Mouse (Mus musculus) stomach, embryonic 14.5 days (tissue): ENCODE results near the gene Rab26. TPM values are rescaled to one million over a fixed set of nuclear protein-coding genes. Genes with fewer than 3 reads are reported as not detected.

ENCODE experiments used
- ATAC-seq: fragments of 200-750 bp; cut with Nextera tagmentation; 2 replicates; pipeline ENCODE4 v1.8.0; 2017; ENCODE audit warnings: low read depth, moderate TSS enrichment; ENCODE audit not compliant: insufficient number of reproducible peaks, insufficient read depth, low FRiP score
- H3K27ac ChIP-seq: fragments of 300-500 bp; sonication (generic); 2 replicates; pipeline ENCODE4 v1.5.1; 2014; ENCODE audit warnings: mild to moderate bottlenecking, low read length, moderate library complexity, mixed read lengths
- H3K27me3 ChIP-seq: fragments of 300-500 bp; sonication (generic); 2 replicates; pipeline ENCODE4 v1.6.1; 2014; ENCODE audit warnings: low read length, control low read depth, mixed read lengths; ENCODE audit not compliant: control insufficient read depth, insufficient read depth
- H3K36me3 ChIP-seq: fragments of 300-500 bp; sonication (generic); 2 replicates; pipeline ENCODE4 v1.6.1; 2014; ENCODE audit warnings: mild to moderate bottlenecking, control low read depth, low read length, moderate library complexity, mixed read lengths; ENCODE audit not compliant: control insufficient read depth, insufficient read depth
- H3K4me1 ChIP-seq: fragments of 300-500 bp; sonication (generic); 2 replicates; pipeline ENCODE4 v1.6.1; 2014; ENCODE audit warnings: low read length, control low read depth, mixed read lengths; ENCODE audit not compliant: control insufficient read depth, insufficient read depth
- H3K4me2 ChIP-seq: fragments of 300-500 bp; sonication (generic); replicated peaks from 2 replicates; pipeline ENCODE4 v1.6.1; 2014; ENCODE audit warnings: low read depth, low read length, control low read depth
- H3K4me3 ChIP-seq: fragments of 300-500 bp; sonication (generic); 2 replicates; pipeline ENCODE4 v1.5.1; 2014; ENCODE audit warnings: low read depth, low read length, control low read depth
- H3K9ac ChIP-seq: fragments of 300-500 bp; sonication (generic); replicated peaks from 2 replicates; pipeline ENCODE4 v1.6.1; 2014; ENCODE audit warnings: low read depth, mild to moderate bottlenecking, control low read depth, low read length, moderate library complexity, mixed read lengths
- H3K9me3 ChIP-seq: fragments of 300-500 bp; sonication (generic); 2 replicates; pipeline ENCODE4 v1.6.1; 2016; ENCODE audit warnings: low read depth, low read length, control low read depth; ENCODE audit not compliant: control insufficient read depth
- WGBS: fragments of 180-500 bp; shearing (Covaris S2); extraction: QIAGEN DNeasy Blood & Tissue Kit; methylation state at CpG from one replicate; pipeline ENCODE4 v1.1.7; 2014; 5-methylcytosine and 5-hydroxymethylcytosine counted together
- polyA plus RNA-seq: library from polyadenylated mRNA; unstranded; fragments of >200 nt; fragmentation: Nextera tagmentation; extraction: Ambion mirVana; gene quantifications from 2 replicates; pipeline ENCODE4 v1.2.1, GENCODE M21; 2014

Gene Rab26
- polyA plus RNA-seq, 1 experiment from 2014 or later: 3.2 TPM

DNA sequence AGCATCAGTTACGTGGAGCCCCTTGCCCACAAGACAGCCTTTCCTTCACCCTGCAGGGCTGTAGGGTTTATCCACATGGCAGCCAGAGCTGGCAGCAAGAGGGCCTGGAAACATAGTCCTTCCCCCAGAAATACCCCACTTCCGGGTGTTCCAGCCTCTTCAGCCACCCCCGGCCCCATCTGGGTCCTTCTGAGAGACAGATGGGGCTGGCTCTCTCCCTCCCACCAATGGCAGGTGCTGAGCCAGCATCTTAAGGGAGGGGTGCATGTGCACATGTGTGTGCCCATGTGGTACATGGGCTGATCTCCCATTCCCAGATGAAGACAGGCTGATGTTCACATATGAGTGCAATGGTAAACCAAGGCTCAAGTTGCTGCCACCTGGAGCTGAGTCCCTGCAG lies 38.6 kb downstream of the Rab26 start:
- no peak overlapping the region for H3K4me3 ChIP-seq
- H3K9me3 ChIP-seq: no peaks in the 10 kb centered on the region
- no peaks in the 10 kb centered on the region for H3K4me1 ChIP-seq
- H3K27ac ChIP-seq: no peak overlapping the region
- no peaks in the 10 kb centered on the region for H3K36me3 ChIP-seq
- no peak overlapping the region for H3K9ac ChIP-seq
- WGBS: 74% methylated on average over 3 of the region's 3 CpGs
- no peak for ATAC-seq
- no peak overlapping the region for H3K4me2 ChIP-seq
- no peaks in the 10 kb centered on the region for H3K27me3 ChIP-seq

DNA sequence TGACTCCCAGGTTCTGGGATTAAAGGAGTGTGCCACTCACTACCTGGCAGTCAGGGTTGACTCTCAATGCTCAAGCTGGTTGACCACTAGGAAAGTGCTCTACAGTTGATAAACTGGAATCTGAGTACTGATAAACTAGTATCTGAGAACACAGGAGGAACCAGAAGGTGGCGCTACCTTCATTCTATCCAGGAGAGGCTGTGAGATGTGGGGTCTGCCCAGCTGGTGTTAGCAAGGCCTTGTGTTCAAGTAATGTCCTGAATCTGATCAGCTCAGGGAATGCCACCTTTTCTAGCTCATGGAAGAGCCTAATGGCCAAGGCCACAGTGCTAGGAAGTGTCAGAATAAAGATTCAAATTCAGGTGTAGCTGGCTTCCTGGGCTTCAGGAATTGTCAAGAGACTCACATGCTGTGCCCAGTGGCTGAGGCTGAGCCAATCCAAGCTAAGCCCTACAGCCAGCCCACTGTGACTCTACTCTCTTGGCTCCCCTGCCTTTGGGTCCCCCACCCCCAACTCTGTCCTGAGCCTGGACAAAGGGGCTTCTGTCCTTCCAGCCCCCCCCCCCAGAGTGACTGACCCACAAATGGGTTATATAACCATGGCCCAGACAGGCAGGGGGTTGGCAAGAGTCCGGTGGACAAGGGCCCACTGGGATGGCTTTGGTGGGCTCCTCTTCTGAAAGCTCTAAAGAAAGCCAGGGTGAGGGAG lies 39.2 kb downstream of the Rab26 start:
- no peaks in the 10 kb centered on the region for H3K4me1 ChIP-seq
- H3K9me3 ChIP-seq: no peaks in the 10 kb centered on the region
- H3K36me3 ChIP-seq: no peaks in the 10 kb centered on the region
- 0 out of 2 replicates have a peak, but pooled peaks have one; percentile 5 for ATAC-seq
- H3K27me3 ChIP-seq: no peaks in the 10 kb centered on the region
- 47% methylated on average over 2 of the region's 2 CpGs for WGBS
- H3K27ac ChIP-seq: no peak overlapping the region
- no peak overlapping the region for H3K4me3 ChIP-seq
- H3K9ac ChIP-seq: no peak overlapping the region
- H3K4me2 ChIP-seq: no peak overlapping the region

DNA sequence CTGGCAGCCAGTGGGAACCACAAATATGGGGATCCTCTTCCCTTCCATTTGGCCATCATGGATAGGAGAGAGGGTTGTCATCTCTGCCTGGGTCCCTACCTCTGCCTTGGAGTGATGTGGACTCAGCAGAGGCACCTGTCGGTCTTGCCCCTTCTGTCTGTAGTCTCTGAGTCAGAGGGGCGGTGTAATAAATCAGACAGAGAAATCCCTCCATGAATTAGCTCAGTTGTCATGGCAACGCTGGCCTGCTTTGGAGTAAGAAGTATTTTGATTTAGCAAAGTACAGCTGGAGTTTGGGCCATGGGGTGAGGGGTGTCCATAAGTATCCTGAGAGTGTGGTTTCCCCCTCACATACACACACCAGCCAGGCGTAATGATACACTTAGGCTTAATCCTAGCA lies 43.6 kb downstream of the Rab26 start:
- 66% methylated on average over 4 of the region's 4 CpGs for WGBS
- Histone ChIP-seq H3K27me3 (no peaks in the 10 kb centered on the region), H3K4me3 (no peak overlapping the region), H3K27ac (no peak overlapping the region), H3K4me2 (no peak overlapping the region), H3K9ac (no peak overlapping the region), H3K4me1 (peaks cover 14% of the 10 kb centered on the region), H3K36me3 (no peaks in the 10 kb centered on the region), H3K9me3 (no peaks in the 10 kb centered on the region)
- ATAC-seq: no peak

DNA sequence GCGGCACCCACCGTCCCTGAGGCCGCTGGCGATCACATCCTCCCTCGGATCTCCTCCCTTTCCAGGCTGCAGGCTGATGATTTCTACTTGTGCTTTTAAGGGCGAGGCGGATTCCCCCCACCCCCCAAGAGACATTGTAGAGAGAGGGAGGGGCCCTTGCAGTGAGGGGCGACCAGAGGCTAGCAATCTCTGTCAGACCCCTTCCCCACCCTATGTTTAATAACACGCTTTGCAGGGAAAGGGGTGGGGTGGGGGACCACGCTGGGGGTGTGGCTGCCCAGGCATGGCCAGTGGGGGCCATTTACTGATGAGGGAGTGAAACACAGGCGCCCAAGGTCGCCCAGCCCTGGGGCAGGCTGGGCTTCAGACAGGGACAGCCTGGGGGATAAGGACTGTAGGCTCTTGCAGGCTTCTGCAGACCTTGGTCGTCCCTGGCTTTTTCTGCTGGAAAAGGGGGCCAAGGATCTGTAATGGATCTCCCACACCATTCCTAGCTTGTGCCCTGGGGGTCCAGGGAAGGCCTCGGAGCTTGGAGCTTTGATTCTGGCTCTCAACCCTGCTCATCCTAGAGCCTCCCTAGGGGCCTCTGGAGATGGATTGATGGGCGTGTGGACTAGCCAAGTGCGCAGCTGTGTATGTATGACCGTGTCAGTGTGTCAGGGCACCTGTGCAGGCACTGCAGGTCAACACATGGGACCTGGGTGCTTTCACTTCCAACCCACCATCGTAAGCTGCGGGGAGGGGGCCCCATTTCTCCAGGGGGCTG lies 44.6 kb downstream of the Rab26 start:
- Histone ChIP-seq H3K9me3 (no peaks in the 10 kb centered on the region), H3K27me3 (no peaks in the 10 kb centered on the region), H3K4me3 (peak overlapping the region; percentile 79), H3K27ac (no peak overlapping the region), H3K36me3 (no peaks in the 10 kb centered on the region), H3K4me2 (peak overlapping the region; percentile 99), H3K4me1 (peaks cover 15% of the 10 kb centered on the region), H3K9ac (peak overlapping the region; percentile 51)
- no peak for ATAC-seq
- 17% methylated on average over 19 of the region's 19 CpGs for WGBS

DNA sequence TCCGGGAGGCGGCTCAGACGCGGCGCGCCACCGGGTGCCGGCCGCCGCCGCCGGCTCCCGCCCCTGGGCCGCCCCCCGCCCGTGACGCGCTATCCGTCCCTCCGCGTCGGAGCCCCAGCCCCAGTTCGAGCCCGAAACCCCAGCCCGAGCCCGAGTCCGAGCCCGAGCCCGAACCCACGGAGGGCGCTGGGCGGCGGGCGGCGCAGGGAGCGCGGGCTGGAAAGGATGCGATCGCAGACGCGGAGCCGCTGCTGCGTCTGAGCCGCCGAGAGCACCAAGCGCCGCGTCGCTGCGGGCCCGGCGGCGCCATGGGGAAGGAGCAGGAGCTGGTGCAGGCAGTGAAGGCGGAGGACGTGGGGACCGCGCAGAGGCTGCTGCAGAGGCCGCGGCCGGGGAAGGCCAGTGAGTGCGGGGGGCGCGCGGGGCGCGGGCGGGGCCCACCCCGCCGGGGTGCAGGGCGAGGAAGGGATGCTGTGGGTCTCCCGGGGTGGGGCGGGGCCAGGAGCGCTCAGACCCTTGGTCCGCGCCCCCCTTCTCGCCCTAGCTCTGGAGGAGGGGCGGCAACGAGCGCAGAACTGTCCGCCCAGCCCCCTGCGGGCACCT lies 45.2 kb downstream of the Rab26 start:
- H3K27ac ChIP-seq: 0 out of 2 replicates have a peak overlapping the region, but pooled peaks have one; percentile 33
- H3K27me3 ChIP-seq: no peaks in the 10 kb centered on the region
- H3K36me3 ChIP-seq: no peaks in the 10 kb centered on the region
- WGBS: under 1% methylated on average over 65 of the region's 81 CpGs
- H3K4me2 ChIP-seq: peak overlapping the region; percentile 99
- no peaks in the 10 kb centered on the region for H3K9me3 ChIP-seq
- peak overlapping the region; percentile 79 for H3K4me3 ChIP-seq
- H3K4me1 ChIP-seq: peaks cover 15% of the 10 kb centered on the region
- peak overlapping the region; percentile 51 for H3K9ac ChIP-seq
- ATAC-seq: peak; percentile 70

DNA sequence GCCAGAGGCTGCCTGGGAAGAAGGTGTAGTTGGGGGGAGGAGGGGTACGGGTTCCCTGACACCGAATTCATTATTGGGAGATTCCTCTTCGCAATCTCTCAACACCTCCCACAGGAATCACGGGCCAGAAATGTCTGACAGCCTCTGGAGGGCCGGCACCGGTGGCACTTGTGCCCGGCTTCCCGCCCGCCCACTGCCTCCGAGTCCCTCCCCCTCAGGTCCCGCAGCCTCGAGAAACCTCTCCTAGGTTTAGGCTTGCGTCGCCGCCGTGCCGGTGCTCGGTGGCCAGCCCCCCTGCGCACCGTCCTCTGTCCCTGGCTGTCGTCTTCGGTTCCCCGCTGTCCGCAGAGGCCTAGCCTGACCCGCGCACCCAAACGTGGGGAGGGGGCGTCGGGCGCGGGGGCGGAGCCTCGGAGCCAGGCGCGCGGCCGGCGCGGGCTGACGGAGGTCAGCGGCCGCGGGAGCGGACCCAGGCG lies 45.8 kb downstream of the Rab26 start, which contains the start of gene Caskin1:
Gene Caskin1 (plus strand): TSS at position 416 of the 476 bp plus-strand sequence.
- 0 out of 2 replicates have a peak within 1 kb of the TSS, but pooled peaks have one; percentile 33 for H3K27ac ChIP-seq
- no peaks in the 10 kb centered on the region for H3K36me3 ChIP-seq
- no peaks in the 10 kb centered on the region for H3K9me3 ChIP-seq
- peak; percentile 38; the same call in 1 of the 2 replicates for ATAC-seq
- peak within 1 kb of the TSS; percentile 79 for H3K4me3 ChIP-seq
- peak within 1 kb of the TSS; percentile 99 for H3K4me2 ChIP-seq
- H3K4me1 ChIP-seq: peaks cover 15% of the 10 kb centered on the region
- H3K9ac ChIP-seq: peak within 1 kb of the TSS; percentile 51
- 1% methylated on average over 43 of the region's 45 CpGs for WGBS
- no peaks in the 10 kb centered on the region for H3K27me3 ChIP-seq

DNA sequence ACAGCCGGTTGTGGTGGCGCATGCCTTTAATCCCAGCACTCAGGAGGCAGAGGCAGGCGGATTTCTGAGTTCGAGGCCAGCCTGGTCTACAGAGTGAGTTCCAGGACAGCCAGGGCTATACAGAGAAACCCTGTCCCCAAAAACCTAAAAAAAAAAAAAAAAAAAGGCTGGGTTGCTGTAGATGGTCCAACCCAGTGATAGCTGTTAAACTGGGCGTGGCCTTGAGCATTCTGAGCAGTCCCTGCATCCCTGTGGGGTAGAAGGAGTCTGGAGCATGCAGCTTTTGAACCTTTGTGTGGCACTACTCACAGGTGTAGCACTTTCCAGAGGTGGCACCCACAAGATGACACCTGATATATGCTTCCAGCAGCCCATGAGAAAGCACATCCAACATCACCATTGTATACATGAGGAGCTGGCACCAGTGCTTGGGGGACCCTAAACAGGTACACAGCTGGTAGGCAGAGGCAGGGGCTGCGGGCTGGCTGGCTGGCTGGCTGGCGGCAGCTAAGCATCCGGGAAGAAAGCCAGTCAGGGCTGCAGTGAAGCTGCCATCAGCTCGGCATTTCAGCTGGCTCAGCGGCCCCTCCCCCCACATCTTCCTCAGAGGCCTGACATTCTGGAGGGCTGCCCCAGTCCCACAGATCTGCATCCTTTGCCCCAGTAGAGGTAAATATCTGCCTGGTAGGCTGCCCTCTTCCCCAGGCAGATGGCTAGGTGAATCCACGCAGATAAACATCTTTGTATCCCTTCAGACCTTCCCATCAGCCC lies 48.7 kb downstream of the Rab26 start:
- no peaks in the 10 kb centered on the region for H3K9me3 ChIP-seq

DNA sequence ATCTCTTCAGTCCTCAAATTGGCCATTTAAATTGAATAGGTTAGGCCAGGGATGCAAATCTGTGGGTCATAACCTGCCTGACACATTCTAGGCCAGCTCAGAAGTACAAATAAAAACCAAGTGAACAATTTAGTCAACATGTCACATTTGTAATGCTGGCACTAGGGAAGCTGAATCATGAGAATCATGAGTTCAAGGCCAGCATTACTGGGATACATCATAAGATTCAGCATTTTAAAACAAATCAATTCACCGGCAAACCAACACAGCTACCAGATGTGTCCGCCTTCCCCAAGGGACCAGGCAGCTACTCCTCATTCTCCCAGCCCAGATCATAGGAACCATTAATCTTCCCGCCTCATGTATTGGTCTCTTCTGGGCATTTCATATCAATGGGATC lies 50.5 kb downstream of the Rab26 start:
- H3K9ac ChIP-seq: no peak overlapping the region
- H3K4me2 ChIP-seq: no peak overlapping the region
- H3K27ac ChIP-seq: no peak overlapping the region
- 90% methylated on average over 3 of the region's 3 CpGs for whole genome bisulfite sequencing
- no peaks in the 10 kb centered on the region for H3K36me3 ChIP-seq
- no peaks in the 10 kb centered on the region for H3K9me3 ChIP-seq
- no peaks in the 10 kb centered on the region for H3K27me3 ChIP-seq
- H3K4me3 ChIP-seq: no peak overlapping the region
- peaks cover 6% of the 10 kb centered on the region for H3K4me1 ChIP-seq
- no peak for ATAC-seq

More for the DNA sequence above, 48.7 kb downstream of the Rab26 start:
- H3K4me2 ChIP-seq: no peak overlapping the region
- no peaks in the 10 kb centered on the region for H3K36me3 ChIP-seq
- peaks cover 15% of the 10 kb centered on the region for H3K4me1 ChIP-seq
- no peak for ATAC-seq
- H3K9ac ChIP-seq: no peak overlapping the region
- H3K27me3 ChIP-seq: no peaks in the 10 kb centered on the region
- WGBS: 42% methylated on average over 11 of the region's 11 CpGs
- H3K27ac ChIP-seq: no peak overlapping the region
- H3K4me3 ChIP-seq: no peak overlapping the region
